Mouse (Mus musculus) kidney, postnatal 36 days (tissue): ENCODE data around the gene Vmn2r9.
"Not testable (repeated sequence)": the region's sequence is repeated elsewhere in the genome, so short reads cannot be mapped to it uniquely, and the experiment has no call there.

Source experiments
- DNase-seq, 2 experiments: peaks; one replicate each; pipeline ENCODE4 v3.0.0; 2021 to 2022; ENCODE audit warnings: mixed read lengths in 2 of 2

The Vmn2r9 gene

GRCm38 (mm10) chr5:108852501-108852900 is at the start of gene Vmn2r9:
Gene Vmn2r9 (minus strand): TSS chr5:108852601.
- not testable (repeated sequence) for DNase-seq

- peak in 1 of 2 experiments; percentile 28 for DNase-seq
Measured at GRCm38 (mm10) chr5:108866746-108867145, 14.3 kb upstream of the Vmn2r9 start.

DNA sequence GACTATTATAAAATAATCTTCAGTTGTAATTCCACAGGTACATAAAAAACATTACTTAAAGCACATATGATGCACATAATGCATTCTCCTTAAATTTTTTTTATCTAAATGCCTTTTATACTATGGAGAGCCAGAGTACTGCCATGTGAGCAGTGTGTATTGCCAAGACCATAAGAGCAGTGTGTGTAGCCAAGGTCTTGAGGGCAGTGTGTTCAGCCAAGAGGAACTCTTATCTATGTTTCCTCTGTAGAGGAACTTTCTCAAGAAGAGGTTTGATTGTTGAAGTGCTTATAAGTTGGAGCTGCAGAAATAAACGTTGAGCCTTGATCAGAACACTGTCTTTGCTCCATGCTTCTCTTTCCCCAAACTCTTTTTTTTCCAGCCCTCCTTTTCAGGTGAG is 2.9 kb downstream of the Vmn2r9 start:
- DNase-seq = no peak

DNA sequence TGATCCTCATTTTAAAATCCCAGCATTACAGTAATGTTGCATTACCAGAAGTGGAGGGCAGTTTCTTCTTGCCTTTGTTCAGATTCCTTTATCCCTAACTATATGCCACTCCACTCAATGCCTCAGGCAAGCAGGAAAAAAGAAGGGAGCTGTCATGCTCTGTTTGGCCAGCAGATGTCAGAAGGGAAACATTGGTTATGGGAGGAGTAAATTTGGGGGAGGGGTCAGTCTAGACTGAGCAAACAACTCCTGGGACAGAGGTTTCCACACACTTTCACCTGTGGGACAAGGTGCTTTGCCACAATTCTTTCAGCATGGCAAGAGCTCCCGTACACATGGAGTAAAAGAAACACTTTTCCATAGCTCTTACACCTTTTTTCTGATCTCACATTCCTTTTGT is 16.2 kb downstream of the Vmn2r9 start:
- DNase-seq = peak in 1 of 2 experiments; percentile 39

- peak; percentile 1 to 32 for DNase-seq
Measured at GRCm38 (mm10) chr5:108823276-108823675, 29.1 kb downstream of the Vmn2r9 start.

- not testable (repeated sequence) for DNase-seq
Measured at GRCm38 (mm10) chr5:108808750-108809149, 43.7 kb downstream of the Vmn2r9 start, which contains the start of gene Vmn2r8. Gene Vmn2r8 (minus strand): TSS chr5:108808850.

DNA sequence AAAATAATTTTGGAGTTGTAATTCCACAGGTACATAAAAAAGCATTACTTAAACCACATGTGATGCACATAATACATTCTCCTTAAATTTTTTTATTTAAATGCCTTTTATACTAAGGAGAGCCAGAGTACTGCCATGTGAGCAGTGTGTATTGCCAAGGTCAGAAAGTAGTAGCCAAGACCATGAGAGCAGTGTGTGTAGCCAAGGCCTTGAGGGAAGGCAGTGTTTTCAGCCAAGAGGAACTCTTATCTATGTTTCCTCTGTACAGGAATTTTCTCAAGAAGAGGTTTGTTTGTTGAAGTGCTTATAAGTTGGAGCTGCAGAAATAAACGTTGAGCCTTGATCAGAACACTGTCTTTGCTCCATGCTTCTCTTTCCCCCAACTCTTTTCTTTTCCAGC is 48.8 kb downstream of the Vmn2r9 start:
- no peak for DNase-seq

DNA sequence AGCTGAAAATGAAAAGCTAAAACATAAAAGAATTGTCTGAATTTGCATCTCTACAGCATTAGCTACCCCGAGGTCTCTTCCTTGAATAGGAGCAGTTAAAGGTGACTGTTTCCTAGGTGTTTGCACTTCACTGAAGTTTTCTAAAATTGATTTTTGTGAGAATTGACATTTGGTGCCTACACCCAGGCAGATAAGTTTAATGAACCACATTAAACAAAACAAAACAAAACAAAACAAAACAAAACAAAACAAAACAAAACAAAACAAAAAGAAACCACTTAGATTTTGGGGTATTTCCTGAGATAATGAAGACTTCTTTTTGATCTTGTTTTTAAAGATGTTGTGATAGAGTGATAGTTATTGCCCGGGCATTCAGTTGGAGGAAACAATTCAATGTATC is 57.1 kb downstream of the Vmn2r9 start, which contains the start of gene Tmed11:
TSS of gene Tmed11 (minus strand) at position 101 of the 400 bp plus-strand sequence.
- DNase-seq = not testable (repeated sequence)

GRCm38 (mm10) chr5:108790385-108790784 is 62.0 kb downstream of the Vmn2r9 start:
- peak in 1 of 2 experiments; percentile 42 for DNase-seq
